Mouse (Mus musculus) stomach, postnatal 0 days (tissue): ENCODE measurements around the gene Mogs.

Source experiments
- CTCF ChIP-seq: IDR thresholded peaks from 2 replicates; pipeline ENCODE4 v1.5.1; 2016; ENCODE audit warnings: antibody characterized with exemption, low read depth, mild to moderate bottlenecking, moderate library complexity
- EP300 ChIP-seq: optimal IDR thresholded peaks from 2 replicates; pipeline ENCODE3; 2016; ENCODE audit warnings: antibody characterized with exemption

DNA sequence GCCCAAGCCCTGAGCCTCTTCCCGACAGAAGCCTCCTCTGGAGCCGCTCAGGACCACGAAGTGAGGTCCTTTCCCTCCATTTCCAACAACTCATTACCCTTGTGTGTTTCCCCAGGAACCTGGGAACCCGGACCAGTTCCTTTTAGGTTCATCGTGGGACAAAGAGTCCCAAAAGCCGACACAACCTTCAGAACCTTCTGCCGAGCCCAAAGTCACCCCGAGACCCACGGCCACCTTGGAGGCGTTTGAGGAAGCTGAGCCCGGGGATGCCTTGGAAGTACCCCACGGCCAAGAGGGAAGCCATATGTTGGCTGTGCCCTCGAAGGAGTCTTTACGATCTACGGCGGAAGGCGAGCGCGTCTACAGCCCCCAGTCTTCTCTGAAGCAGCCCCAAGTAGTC is 46.1 kb downstream of the Mogs start:
- TF ChIP-seq CTCF (no peak), EP300 (no peak)
